Mouse (Mus musculus): ENCODE data around the gene Vps8. TPM values are rescaled to one million over a fixed set of nuclear protein-coding genes. Genes with fewer than 3 reads are reported as not detected.

Vps8 gene
- polyA plus RNA-seq, 1 experiment from 2014 or later: 15.1 TPM

DNA sequence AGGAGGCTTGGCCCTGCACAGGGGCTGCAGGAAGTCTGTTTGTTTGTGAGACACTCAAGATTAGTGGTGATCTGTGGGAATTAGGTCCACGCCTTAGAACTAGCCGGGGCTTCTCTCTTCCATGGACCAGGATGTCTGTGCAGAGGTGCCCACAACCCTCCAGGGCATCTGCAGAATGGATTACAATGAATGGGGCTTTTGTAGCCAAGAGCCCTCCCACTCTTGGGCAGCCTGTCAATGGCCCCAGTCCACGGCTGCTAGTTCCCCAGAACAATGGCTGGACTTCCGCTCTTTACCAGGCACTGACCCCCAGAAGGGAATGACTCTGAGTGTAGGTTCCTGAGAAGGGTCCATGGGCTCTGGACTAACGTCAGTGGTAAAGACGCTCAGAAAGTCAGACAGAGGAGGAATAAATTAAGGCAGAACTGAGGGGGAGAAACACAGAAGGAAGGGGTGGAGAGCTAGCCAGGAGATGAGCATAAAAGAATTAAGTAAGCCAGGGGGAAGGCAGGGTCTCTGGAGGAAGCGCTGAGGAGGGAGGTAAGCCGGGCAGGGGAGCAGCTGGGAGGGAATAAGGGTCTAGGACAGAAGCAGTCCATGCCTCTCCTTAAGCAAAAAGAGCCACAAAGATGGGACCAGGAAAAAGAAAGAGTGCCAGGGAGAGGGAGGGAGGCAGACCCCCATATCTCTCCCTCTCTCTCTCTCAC is 24.4 kb upstream of the Vps8 start:
- no peak for DNase-seq (ENCODE audit: low spot score)
- H3K4me3 ChIP-seq (ENCODE audit: low read depth, low read length): no peak overlapping the region
- ATAC-seq (ENCODE audit: insufficient number of reproducible peaks, low FRiP score, low TSS enrichment, low read depth): no peak

DNA sequence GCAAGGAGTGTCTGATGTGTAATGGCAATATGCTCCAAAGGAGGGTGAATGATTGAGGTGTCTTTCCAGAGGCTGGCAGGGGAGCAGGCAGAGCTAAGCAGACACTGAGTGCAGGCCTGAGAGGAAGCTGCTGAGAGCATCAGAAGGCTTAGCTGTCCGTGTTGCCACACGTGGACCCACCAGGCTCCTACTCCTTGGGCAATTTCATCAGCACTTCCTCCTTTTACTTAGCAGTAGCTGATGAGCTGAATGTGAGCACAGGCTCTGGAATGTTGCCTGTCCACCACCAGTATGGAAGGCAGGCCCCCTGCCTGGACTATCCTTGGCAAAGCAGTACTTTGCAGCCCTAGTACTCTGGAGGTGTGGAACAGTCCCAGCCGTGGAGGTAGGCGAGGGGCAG is 23.0 kb upstream of the Vps8 start:
- ATAC-seq (ENCODE audit: insufficient number of reproducible peaks, low FRiP score, low TSS enrichment, low read depth): no peak
- Histone ChIP-seq H3K36me3 (ENCODE audit: control insufficient read depth, insufficient read depth, low read length) (no peaks in the 10 kb centered on the region), H3K9me3 (ENCODE audit: control insufficient read depth, low read length) (no peaks in the 10 kb centered on the region), H3K9ac (ENCODE audit: low read length) (no peak overlapping the region), H3K27me3 (ENCODE audit: control insufficient read depth, insufficient read depth, low read length) (no peaks in the 10 kb centered on the region), H3K27ac (replicated peaks; ENCODE audit: low read depth, low read length) (no peak overlapping the region), H3K4me2 (ENCODE audit: low read depth, severe bottlenecking) (no peak overlapping the region), H3K4me3 (ENCODE audit: low read depth, low read length) (no peak overlapping the region), H3K4me1 (ENCODE audit: control insufficient read depth, insufficient read depth, low read length) (peaks cover 24% of the 10 kb centered on the region)
- DNase-seq (ENCODE audit: low spot score): no peak
- WGBS: 76% methylated on average over 4 of the region's 4 CpGs

More for the DNA sequence above, 24.4 kb upstream of the Vps8 start:
- H3K9ac ChIP-seq (ENCODE audit: low read length): no peak overlapping the region
- H3K9me3 ChIP-seq (ENCODE audit: control insufficient read depth, low read length): no peaks in the 10 kb centered on the region
- peaks cover 16% of the 10 kb centered on the region for H3K4me1 ChIP-seq (ENCODE audit: control insufficient read depth, insufficient read depth, low read length)
- H3K36me3 ChIP-seq (ENCODE audit: control insufficient read depth, insufficient read depth, low read length): no peaks in the 10 kb centered on the region
- H3K4me2 ChIP-seq (ENCODE audit: low read depth, severe bottlenecking): no peak overlapping the region
- no peaks in the 10 kb centered on the region for H3K27me3 ChIP-seq (ENCODE audit: control insufficient read depth, insufficient read depth, low read length)
- H3K27ac ChIP-seq (replicated peaks; ENCODE audit: low read depth, low read length): no peak overlapping the region; the same call in 1 of the 2 replicates
- 36% methylated on average over 8 of the region's 8 CpGs for WGBS

DNA sequence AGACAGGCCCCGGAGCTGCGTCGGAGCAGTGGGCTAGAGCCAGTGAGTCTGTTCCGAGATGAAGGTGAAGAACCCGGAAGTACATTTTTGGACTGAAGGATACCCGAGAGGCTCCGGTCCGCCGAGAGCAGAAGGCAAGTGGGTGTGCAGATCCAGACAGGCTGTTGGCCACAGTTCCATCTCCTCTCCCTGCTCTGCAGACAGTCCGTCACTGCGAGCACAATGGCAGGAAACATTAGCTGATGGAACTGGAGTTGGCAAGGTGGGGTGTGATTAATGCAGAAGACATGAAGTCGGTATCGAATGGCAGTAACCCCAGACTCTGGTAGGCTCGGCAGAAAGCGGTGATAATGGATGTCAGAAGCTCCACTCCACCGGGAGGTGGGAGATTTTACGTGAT is 20.9 kb upstream of the Vps8 start:
- 69% methylated on average over 17 of the region's 17 CpGs for WGBS

DNA sequence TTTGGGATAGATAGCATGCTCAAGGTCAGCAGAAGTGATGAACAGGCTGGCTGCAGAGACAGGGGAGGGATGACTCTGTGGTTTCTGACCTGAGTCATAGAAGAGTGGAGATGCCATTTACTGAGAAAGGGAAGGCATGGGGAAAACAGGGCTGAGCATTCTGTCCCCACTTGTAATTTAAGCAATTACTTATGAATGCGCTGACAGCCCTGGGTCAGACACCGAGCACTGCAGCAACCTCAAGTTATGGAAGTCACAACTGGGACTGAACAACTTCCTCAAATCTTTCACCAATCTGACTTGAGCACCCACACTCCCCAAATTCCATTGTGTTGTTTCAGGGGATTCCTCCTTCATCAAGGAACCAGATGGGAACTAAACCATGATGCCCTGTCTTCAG is 19.5 kb upstream of the Vps8 start:
- ATAC-seq (ENCODE audit: insufficient number of reproducible peaks, low FRiP score, low TSS enrichment, low read depth): no peak
- H3K27me3 ChIP-seq (ENCODE audit: control insufficient read depth, insufficient read depth, low read length): no peaks in the 10 kb centered on the region
- H3K9me3 ChIP-seq (ENCODE audit: control insufficient read depth, low read length): no peaks in the 10 kb centered on the region
- H3K27ac ChIP-seq (replicated peaks; ENCODE audit: low read depth, low read length): no peak overlapping the region
- peaks cover 28% of the 10 kb centered on the region for H3K4me1 ChIP-seq (ENCODE audit: control insufficient read depth, insufficient read depth, low read length)
- 82% methylated on average over 2 of the region's 2 CpGs for WGBS
- H3K4me3 ChIP-seq (ENCODE audit: low read depth, low read length): no peak overlapping the region
- no peaks in the 10 kb centered on the region for H3K36me3 ChIP-seq (ENCODE audit: control insufficient read depth, insufficient read depth, low read length)
- DNase-seq (ENCODE audit: low spot score): no peak
- H3K9ac ChIP-seq (ENCODE audit: low read length): no peak overlapping the region
- no peak overlapping the region for H3K4me2 ChIP-seq (ENCODE audit: low read depth, severe bottlenecking)

More for the DNA sequence above, 20.9 kb upstream of the Vps8 start:
- Histone ChIP-seq H3K4me3 (ENCODE audit: low read depth, low read length) (no peak overlapping the region), H3K4me2 (ENCODE audit: low read depth, severe bottlenecking) (no peak overlapping the region), H3K27me3 (ENCODE audit: control insufficient read depth, insufficient read depth, low read length) (no peaks in the 10 kb centered on the region), H3K36me3 (ENCODE audit: control insufficient read depth, insufficient read depth, low read length) (no peaks in the 10 kb centered on the region), H3K9ac (ENCODE audit: low read length) (no peak overlapping the region), H3K27ac (replicated peaks; ENCODE audit: low read depth, low read length) (no peak overlapping the region), H3K9me3 (ENCODE audit: control insufficient read depth, low read length) (no peaks in the 10 kb centered on the region), H3K4me1 (ENCODE audit: control insufficient read depth, insufficient read depth, low read length) (peaks cover 35% of the 10 kb centered on the region)
- no peak for ATAC-seq (ENCODE audit: insufficient number of reproducible peaks, low FRiP score, low TSS enrichment, low read depth)
- DNase-seq (ENCODE audit: low spot score): no peak

DNA sequence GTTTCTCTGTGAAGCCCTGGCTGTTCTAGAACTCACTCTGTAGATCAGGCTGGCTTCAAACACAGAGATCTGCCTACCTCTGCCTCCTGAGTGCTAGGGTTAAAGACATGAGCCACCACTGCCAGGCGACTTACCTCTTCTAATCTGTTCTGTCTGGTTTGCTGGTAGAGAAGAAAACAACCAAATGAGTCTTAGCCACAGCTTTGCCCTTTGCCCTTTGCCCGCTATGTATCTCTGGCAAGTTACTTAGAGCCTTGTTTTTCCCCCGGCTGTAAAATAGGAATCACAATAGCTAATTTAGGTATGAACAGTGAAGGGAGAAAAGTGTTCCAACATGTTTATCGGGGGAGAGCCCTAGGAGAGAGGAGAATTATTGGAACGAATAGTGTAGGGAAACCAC is 18.3 kb upstream of the Vps8 start:
- Histone ChIP-seq H3K4me2 (ENCODE audit: low read depth, severe bottlenecking) (no peak overlapping the region), H3K9me3 (ENCODE audit: control insufficient read depth, low read length) (no peaks in the 10 kb centered on the region), H3K9ac (ENCODE audit: low read length) (no peak overlapping the region), H3K36me3 (ENCODE audit: control insufficient read depth, insufficient read depth, low read length) (no peaks in the 10 kb centered on the region), H3K27ac (replicated peaks; ENCODE audit: low read depth, low read length) (peak overlapping the region; percentile 68; the same call in 1 of the 2 replicates), H3K27me3 (ENCODE audit: control insufficient read depth, insufficient read depth, low read length) (no peaks in the 10 kb centered on the region), H3K4me1 (ENCODE audit: control insufficient read depth, insufficient read depth, low read length) (peaks cover 26% of the 10 kb centered on the region), H3K4me3 (ENCODE audit: low read depth, low read length) (no peak overlapping the region)
- DNase-seq (ENCODE audit: low spot score) (no peak), ATAC-seq (ENCODE audit: insufficient number of reproducible peaks, low FRiP score, low TSS enrichment, low read depth) (no peak)
- 30% methylated on average over 5 of the region's 5 CpGs for WGBS

DNA sequence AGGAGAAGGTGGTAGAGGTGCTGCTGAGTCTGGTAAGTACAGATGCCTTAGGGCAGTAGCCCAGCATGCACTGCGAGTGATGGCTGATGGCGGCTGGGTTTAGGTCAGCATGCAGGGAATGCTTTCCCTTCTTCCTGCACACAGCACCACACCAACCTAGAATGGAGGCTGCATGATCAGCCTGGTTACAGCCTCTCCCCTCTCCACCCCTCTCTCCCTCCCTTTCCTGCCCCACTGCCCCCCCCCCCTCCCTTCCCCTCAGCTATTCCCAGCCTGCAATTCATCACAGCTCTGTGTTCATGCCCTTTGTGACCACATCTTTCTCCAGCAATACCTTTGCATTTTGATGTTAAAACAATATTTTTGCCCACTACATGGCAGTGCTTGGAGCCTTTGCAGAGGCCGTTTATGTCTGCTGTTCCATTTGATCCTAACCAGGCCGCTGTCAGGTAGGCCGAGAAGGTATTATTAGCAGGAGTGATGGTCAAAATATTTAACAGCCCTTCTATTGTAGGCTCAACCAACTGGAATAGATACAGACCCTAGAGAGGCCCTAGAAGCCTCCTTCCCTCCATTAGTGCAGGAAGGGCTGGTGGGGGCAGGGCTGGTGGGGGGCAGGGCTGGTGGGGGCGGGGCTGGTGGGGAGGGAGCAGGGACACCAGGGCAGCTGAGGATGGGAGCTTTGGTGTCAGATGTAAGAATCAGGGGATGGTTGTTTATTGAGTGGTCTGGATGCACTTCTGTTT is 17.5 kb upstream of the Vps8 start:
- H3K9ac ChIP-seq (ENCODE audit: low read length): peak overlapping the region; percentile 7; the same call in 1 of the 2 replicates
- no peaks in the 10 kb centered on the region for H3K9me3 ChIP-seq (ENCODE audit: control insufficient read depth, low read length)
- H3K27ac ChIP-seq (replicated peaks; ENCODE audit: low read depth, low read length): peak overlapping the region; percentile 68
- H3K4me1 ChIP-seq (ENCODE audit: control insufficient read depth, insufficient read depth, low read length): peaks cover 26% of the 10 kb centered on the region
- H3K27me3 ChIP-seq (ENCODE audit: control insufficient read depth, insufficient read depth, low read length): no peaks in the 10 kb centered on the region
- H3K4me2 ChIP-seq (ENCODE audit: low read depth, severe bottlenecking): no peak overlapping the region
- DNase-seq (ENCODE audit: low spot score) (peak; percentile 41), ATAC-seq (ENCODE audit: insufficient number of reproducible peaks, low FRiP score, low TSS enrichment, low read depth) (peak; percentile 63)
- no peaks in the 10 kb centered on the region for H3K36me3 ChIP-seq (ENCODE audit: control insufficient read depth, insufficient read depth, low read length)
- no peak overlapping the region for H3K4me3 ChIP-seq (ENCODE audit: low read depth, low read length)
- 28% methylated on average over 6 of the region's 6 CpGs for WGBS

DNA sequence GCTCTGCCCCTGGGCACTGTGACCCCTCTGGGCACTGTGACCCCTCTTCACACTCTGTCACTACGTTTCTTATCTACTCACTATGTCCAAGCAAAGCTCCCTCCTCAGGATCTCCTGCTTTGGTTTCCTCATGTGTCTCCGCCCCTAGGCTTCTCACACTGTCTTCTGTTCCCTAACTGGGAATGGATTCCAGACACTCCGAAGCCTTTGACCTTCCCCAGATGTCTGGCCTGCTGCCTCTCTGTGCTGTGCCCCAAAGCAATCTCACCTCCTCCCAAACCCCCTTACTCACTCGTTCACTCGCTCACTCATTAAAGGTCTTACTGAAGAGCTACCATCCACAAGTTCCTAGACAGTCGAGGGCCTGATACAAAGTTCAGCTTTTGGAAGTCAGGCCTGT is 16.8 kb upstream of the Vps8 start:
- 30% methylated on average over 6 of the region's 6 CpGs for WGBS
- Histone ChIP-seq H3K9ac (ENCODE audit: low read length) (peak overlapping the region; percentile 7; the same call in 1 of the 2 replicates), H3K4me1 (ENCODE audit: control insufficient read depth, insufficient read depth, low read length) (peaks cover 26% of the 10 kb centered on the region), H3K27me3 (ENCODE audit: control insufficient read depth, insufficient read depth, low read length) (no peaks in the 10 kb centered on the region), H3K9me3 (ENCODE audit: control insufficient read depth, low read length) (no peaks in the 10 kb centered on the region), H3K27ac (replicated peaks; ENCODE audit: low read depth, low read length) (peak overlapping the region; percentile 68), H3K36me3 (ENCODE audit: control insufficient read depth, insufficient read depth, low read length) (no peaks in the 10 kb centered on the region), H3K4me2 (ENCODE audit: low read depth, severe bottlenecking) (no peak overlapping the region; the same call in 1 of the 2 replicates), H3K4me3 (ENCODE audit: low read depth, low read length) (no peak overlapping the region)
- ATAC-seq (ENCODE audit: insufficient number of reproducible peaks, low FRiP score, low TSS enrichment, low read depth) (peak; percentile 36; the same call in 1 of the 2 replicates), DNase-seq (ENCODE audit: low spot score) (no peak)

DNA sequence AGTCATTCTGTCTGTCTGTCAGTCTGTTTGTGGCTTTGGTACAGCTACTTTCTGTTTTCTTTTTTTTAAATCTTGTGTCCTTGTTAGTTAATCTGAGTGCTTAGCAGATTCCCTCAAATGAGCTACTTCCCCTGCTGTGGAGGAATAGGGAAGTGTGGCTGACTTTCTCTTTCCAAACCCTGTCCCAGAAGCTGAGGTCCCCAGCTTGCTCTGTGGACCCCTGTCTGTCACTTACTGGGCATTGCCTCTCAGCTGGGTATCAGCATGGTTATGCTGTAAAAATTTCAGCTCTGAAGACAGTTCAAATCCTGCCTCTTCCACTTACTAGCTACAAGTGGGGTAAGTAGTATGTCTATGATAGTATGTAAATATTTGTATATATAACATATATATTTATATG is 11.1 kb upstream of the Vps8 start:
- no peak for DNase-seq (ENCODE audit: low spot score)

More for the DNA sequence above, 11.1 kb upstream of the Vps8 start:
- Histone ChIP-seq H3K4me2 (ENCODE audit: low read depth, severe bottlenecking) (no peak overlapping the region), H3K36me3 (ENCODE audit: control insufficient read depth, insufficient read depth, low read length) (no peaks in the 10 kb centered on the region), H3K27me3 (ENCODE audit: control insufficient read depth, insufficient read depth, low read length) (no peaks in the 10 kb centered on the region), H3K4me3 (ENCODE audit: low read depth, low read length) (no peak overlapping the region), H3K4me1 (ENCODE audit: control insufficient read depth, insufficient read depth, low read length) (no peaks in the 10 kb centered on the region), H3K9ac (ENCODE audit: low read length) (no peak overlapping the region), H3K9me3 (ENCODE audit: control insufficient read depth, low read length) (no peaks in the 10 kb centered on the region), H3K27ac (replicated peaks; ENCODE audit: low read depth, low read length) (no peak overlapping the region)
- ATAC-seq (ENCODE audit: insufficient number of reproducible peaks, low FRiP score, low TSS enrichment, low read depth): no peak
